In genomic region chr13:96521294-96521693, GRCm38 (mm10) we compare ENCODE assay signal across 27 mouse cellular contexts. TPM values are rescaled to one million over a fixed set of nuclear protein-coding genes. Genes with fewer than 3 reads are reported as not detected.
DNase-seq lines count a peak whose midpoint lies in the region; ATAC-seq lines count a peak whose summit lies in the region.
"Had no signal": no experiment of that assay in that cellular context is flagged by ENCODE, and none has a peak within 500 bp of the region (broad histone marks: within the 10 kb centered on the region; RNA-seq: fewer than 3 reads in every experiment).

No protein-coding gene starts in this region.

- ATAC-seq in heart, embryonic 12.5 days (ENCODE audit: insufficient number of reproducible peaks, low FRiP score), result no peak
- peak; percentile 59; the same call in 1 of the 2 replicates for ATAC-seq in granulocyte monocyte progenitor cell, adult 5-6 weeks (replicated peaks; ENCODE audit: poor library complexity, severe bottlenecking)
- peak; percentile 54 for ATAC-seq in megakaryocyte progenitor cell, adult 5-6 weeks (replicated peaks; ENCODE audit: poor library complexity)
- ATAC-seq in hindbrain, embryonic 16.5 days, result no peak
- ATAC-seq: activated CD4-positive, CD25-positive, alpha-beta regulatory T cell, adult 4 months; CD4-positive, CD25-positive, alpha-beta regulatory T cell, adult 4 months; Patski had no signal

- WGBS in heart, embryonic 12.5 days, result 85% methylated on average over 3 of the region's 3 CpGs
- 90% methylated on average over 3 of the region's 3 CpGs for WGBS in hindbrain, embryonic 16.5 days

- H3K4me2 ChIP-seq in heart, embryonic 12.5 days, result no peak overlapping the region
- no peak overlapping the region for H3K4me2 ChIP-seq in hindbrain, embryonic 16.5 days (ENCODE audit: low read length)

- H3K27me3 ChIP-seq in heart, embryonic 12.5 days (replicated peaks), result no peaks in the 10 kb centered on the region
- no peaks in the 10 kb centered on the region for H3K27me3 ChIP-seq in hindbrain, embryonic 16.5 days (replicated peaks; ENCODE audit: control insufficient read depth, insufficient read depth, low read length)
- H3K27me3 ChIP-seq: CH12.LX, Patski had no signal

- H3K4me1 ChIP-seq in heart, embryonic 12.5 days (replicated peaks), result no peaks in the 10 kb centered on the region
- H3K4me1 ChIP-seq in hindbrain, embryonic 16.5 days (ENCODE audit: control insufficient read depth, insufficient read depth, low read depth, low read length), result no peaks in the 10 kb centered on the region

- H3K27ac ChIP-seq in heart, embryonic 12.5 days (ENCODE audit: poor library complexity, severe bottlenecking), result no peak overlapping the region
- H3K27ac ChIP-seq in hindbrain, embryonic 16.5 days (ENCODE audit: low read depth, low read length), result no peak overlapping the region

- H3K4me3 ChIP-seq in heart, embryonic 12.5 days, result no peak overlapping the region
- no peak overlapping the region for H3K4me3 ChIP-seq in hindbrain, embryonic 16.5 days (ENCODE audit: low read length)

- H3K36me3 ChIP-seq in heart, embryonic 12.5 days, result peaks cover 8% of the 10 kb centered on the region
- H3K36me3 ChIP-seq in hindbrain, embryonic 16.5 days (ENCODE audit: control insufficient read depth, insufficient read depth, low read length), result no peaks in the 10 kb centered on the region

- DNase-seq in heart, adult 11 months, result peak; percentile 8
- no peak for DNase-seq in embryo, embryonic 9.5 days (ENCODE audit: extremely low spot score)
- DNase-seq: adrenal gland, adult 2 months; adrenal gland, adult 8-10 months; adrenal gland, postnatal 10 days; adrenal gland, postnatal 14 days; adrenal gland, postnatal 25 days; adrenal gland, postnatal 36 days; B cell, adult 2 months; cerebellum, adult 11 months; cerebellum, adult 11-12 months; cerebellum, adult 18-20 months had no signal

- no peaks in the 10 kb centered on the region for H3K9me3 ChIP-seq in heart, embryonic 12.5 days (replicated peaks)
- H3K9me3 ChIP-seq in hindbrain, embryonic 16.5 days (ENCODE audit: control insufficient read depth, low read length), result no peaks in the 10 kb centered on the region
- H3K9me3 ChIP-seq: G1E had no signal

- no peak overlapping the region for H3K9ac ChIP-seq in heart, embryonic 12.5 days
- H3K9ac ChIP-seq in hindbrain, embryonic 16.5 days (ENCODE audit: low read depth, low read length), result no peak overlapping the region

RNA-seq across cellular contexts. Expression of gene Polk, which starts 21.1 kb away (rescaled TPM):
- 8.6 TPM in 2 replicates for polyA plus RNA-seq in heart, embryonic 12.5 days (2016; fragmentation: Nextera tagmentation; extraction: Ambion mirVana)
- total RNA-seq in granulocyte monocyte progenitor cell, adult 5-6 weeks (2014; fragmentation: Nextera tagmentation), result 11.5 and 15.2 TPM in 2 replicates
- 9.9 and 13.3 TPM in 2 replicates for total RNA-seq in granulocyte monocyte progenitor cell, adult 5-6 weeks (2017)
- total RNA-seq in megakaryocyte progenitor cell, adult 5-6 weeks (2015), result 13.5 and 20.9 TPM in 2 replicates
- 9.3 and 14.9 TPM in 2 replicates for total RNA-seq in megakaryocyte progenitor cell, adult 5-6 weeks (2017)
- polyA plus RNA-seq in hindbrain, embryonic 16.5 days (2015; fragmentation: Nextera tagmentation; extraction: Ambion mirVana), result 7.4 and 7.9 TPM in 2 replicates

RNA-seq across cellular contexts. Expression of gene Col4a3bp, which starts 21.1 kb away (rescaled TPM):
- polyA plus RNA-seq in heart, embryonic 12.5 days (2016; fragmentation: Nextera tagmentation; extraction: Ambion mirVana), result 9.0 and 9.7 TPM in 2 replicates
- total RNA-seq in granulocyte monocyte progenitor cell, adult 5-6 weeks (2014; fragmentation: Nextera tagmentation), result 30.6 and 31.5 TPM in 2 replicates
- total RNA-seq in granulocyte monocyte progenitor cell, adult 5-6 weeks (2017), result 37.2 and 54.6 TPM in 2 replicates
- 33.9 and 45.3 TPM in 2 replicates for total RNA-seq in megakaryocyte progenitor cell, adult 5-6 weeks (2015)
- total RNA-seq in megakaryocyte progenitor cell, adult 5-6 weeks (2017), result 43.3 and 43.9 TPM in 2 replicates
- 7.5 and 7.6 TPM in 2 replicates for polyA plus RNA-seq in hindbrain, embryonic 16.5 days (2015; fragmentation: Nextera tagmentation; extraction: Ambion mirVana)

RNA-seq across cellular contexts. Expression of gene Gm17622, which starts 30.8 kb away (rescaled TPM):
- polyA plus RNA-seq in heart, embryonic 12.5 days (2016; fragmentation: Nextera tagmentation; extraction: Ambion mirVana), result not detected in 2 replicates
- not detected in 2 replicates for total RNA-seq in granulocyte monocyte progenitor cell, adult 5-6 weeks (2014; fragmentation: Nextera tagmentation)
- total RNA-seq in granulocyte monocyte progenitor cell, adult 5-6 weeks (2017), result not detected in 2 replicates
- not detected in 2 replicates for total RNA-seq in megakaryocyte progenitor cell, adult 5-6 weeks (2015)
- total RNA-seq in megakaryocyte progenitor cell, adult 5-6 weeks (2017), result not detected in 2 replicates
- polyA plus RNA-seq in hindbrain, embryonic 16.5 days (2015; fragmentation: Nextera tagmentation; extraction: Ambion mirVana), result not detected in 2 replicates
- total RNA-seq: adrenal gland, adult 18-20 months; adrenal gland, adult 2 months; adrenal gland, adult 8-10 months; adrenal gland, postnatal 10 days; adrenal gland, postnatal 14 days; adrenal gland, postnatal 25 days; adrenal gland, postnatal 36 days; adrenal gland, postnatal 4 days; CH12.LX; ES-E14; G1E; MEL had no signal
- polyA plus RNA-seq: activated CD4-positive, CD25-positive, alpha-beta regulatory T cell, adult 4 months; adrenal gland, adult 2 months; brain, embryonic 14.5 days; C2C12; CD4-positive, CD25-positive, alpha-beta regulatory T cell, adult 4 months; G1E; Patski had no signal

RNA-seq across cellular contexts. Expression of gene Ankdd1b, which starts 50.3 kb away (rescaled TPM):
- 0.37 and 0.56 TPM in 2 replicates for polyA plus RNA-seq in heart, embryonic 12.5 days (2016; fragmentation: Nextera tagmentation; extraction: Ambion mirVana)
- not detected in 2 replicates for total RNA-seq in granulocyte monocyte progenitor cell, adult 5-6 weeks (2014; fragmentation: Nextera tagmentation)
- total RNA-seq in granulocyte monocyte progenitor cell, adult 5-6 weeks (2017), result 0.04 TPM in 1 of 2 replicates, not detected in the other
- 0.17 TPM in 1 of 2 replicates, not detected in the other for total RNA-seq in megakaryocyte progenitor cell, adult 5-6 weeks (2015)
- total RNA-seq in megakaryocyte progenitor cell, adult 5-6 weeks (2017), result 0.04 and 0.14 TPM in 2 replicates
- 0.55 TPM in 1 of 2 replicates, not detected in the other for polyA plus RNA-seq in hindbrain, embryonic 16.5 days (2015; fragmentation: Nextera tagmentation; extraction: Ambion mirVana)
- polyA plus RNA-seq: activated CD4-positive, CD25-positive, alpha-beta regulatory T cell, adult 4 months; C2C12; CD4-positive, CD25-positive, alpha-beta regulatory T cell, adult 4 months; G1E had no signal

Comparison
In these comparisons a context has a peak if more than half of its experiments do, and no peak if none do; other contexts are left out.
1. ATAC-seq: peak in granulocyte monocyte progenitor cell, adult 5-6 weeks (single experiment) and megakaryocyte progenitor cell, adult 5-6 weeks (single experiment); none in heart, embryonic 12.5 days (single experiment) and hindbrain, embryonic 16.5 days (single experiment).